Mouse (Mus musculus) erythroblast, embryonic 14.5 days (primary cell): Measurements from ENCODE around the gene Agap2.

Experiments
- GATA1 ChIP-seq: IDR thresholded peaks from 2 replicates; pipeline ENCODE4 v1.6.1; 2012; ENCODE audit warnings: low read length, inconsistent platforms, mixed read lengths
- TAL1 ChIP-seq: IDR thresholded peaks from 3 replicates; pipeline ENCODE4 v1.6.1; 2012; ENCODE audit warnings: low read length, inconsistent platforms, mixed read lengths

GRCm38 (mm10) chr10:127058708-127059107 is 16.4 kb upstream of the Agap2 start:
- TF ChIP-seq GATA1 (no peak), TAL1 (no peak)
